Mouse (Mus musculus): ENCODE measurements around the gene Sugt1. TPM values are rescaled to one million over a fixed set of nuclear protein-coding genes. Genes with fewer than 3 reads are reported as not detected.

Sugt1 gene
- polyA plus RNA-seq, 1 experiment, result 49.9 TPM

GRCm38 (mm10) chr14:79607352-79607751, 19.9 kb downstream of the Sugt1 start:
- no peak for DNase-seq (ENCODE audit: low read depth)
- TF ChIP-seq POLR2A (IDR thresholded peaks at IDR 0.05; ENCODE audit: borderline replicate concordance, extremely low read depth, insufficient read depth, insufficient read length, poor library complexity, severe bottlenecking), result no peak
- TF ChIP-seq CTCF (IDR thresholded peaks at IDR 0.05; ENCODE audit: borderline replicate concordance, extremely low read depth, insufficient read depth, insufficient read length), result no peak

GRCm38 (mm10) chr14:79608286-79608685, 20.8 kb downstream of the Sugt1 start:
- TF ChIP-seq POLR2A (IDR thresholded peaks at IDR 0.05; ENCODE audit: borderline replicate concordance, extremely low read depth, insufficient read depth, insufficient read length, poor library complexity, severe bottlenecking) (no peak), CTCF (IDR thresholded peaks at IDR 0.05; ENCODE audit: borderline replicate concordance, extremely low read depth, insufficient read depth, insufficient read length) (no peak)
- DNase-seq (ENCODE audit: low read depth), result no peak

- peak; percentile 82 for DNase-seq (ENCODE audit: low read depth)
- TF ChIP-seq POLR2A (IDR thresholded peaks at IDR 0.05; ENCODE audit: borderline replicate concordance, extremely low read depth, insufficient read depth, insufficient read length, poor library complexity, severe bottlenecking) (no peak), CTCF (IDR thresholded peaks at IDR 0.05; ENCODE audit: borderline replicate concordance, extremely low read depth, insufficient read depth, insufficient read length) (peak; percentile 34; the same call in 1 of the 2 replicates)
These were observed 29.8 kb downstream of the Sugt1 start for GRCm38 (mm10) chr14:79617121-79617828.

GRCm38 (mm10) chr14:79619802-79620201, 32.3 kb downstream of the Sugt1 start:
- DNase-seq (ENCODE audit: low read depth), result no peak
- TF ChIP-seq CTCF (IDR thresholded peaks at IDR 0.05; ENCODE audit: borderline replicate concordance, extremely low read depth, insufficient read depth, insufficient read length), result no peak
- no peak for TF ChIP-seq POLR2A (IDR thresholded peaks at IDR 0.05; ENCODE audit: borderline replicate concordance, extremely low read depth, insufficient read depth, insufficient read length, poor library complexity, severe bottlenecking)

GRCm38 (mm10) chr14:79621143-79621542, 33.7 kb downstream of the Sugt1 start:
- TF ChIP-seq POLR2A (IDR thresholded peaks at IDR 0.05; ENCODE audit: borderline replicate concordance, extremely low read depth, insufficient read depth, insufficient read length, poor library complexity, severe bottlenecking) (no peak), CTCF (IDR thresholded peaks at IDR 0.05; ENCODE audit: borderline replicate concordance, extremely low read depth, insufficient read depth, insufficient read length) (no peak)
- DNase-seq (ENCODE audit: low read depth), result peak; percentile 31

GRCm38 (mm10) chr14:79632330-79632729, 44.8 kb downstream of the Sugt1 start:
- TF ChIP-seq POLR2A (IDR thresholded peaks at IDR 0.05; ENCODE audit: borderline replicate concordance, extremely low read depth, insufficient read depth, insufficient read length, poor library complexity, severe bottlenecking) (no peak), CTCF (IDR thresholded peaks at IDR 0.05; ENCODE audit: borderline replicate concordance, extremely low read depth, insufficient read depth, insufficient read length) (no peak)
- peak; percentile 5 for DNase-seq (ENCODE audit: low read depth)

GRCm38 (mm10) chr14:79633196-79633595, 45.7 kb downstream of the Sugt1 start:
- TF ChIP-seq CTCF (IDR thresholded peaks at IDR 0.05; ENCODE audit: borderline replicate concordance, extremely low read depth, insufficient read depth, insufficient read length), result no peak
- TF ChIP-seq POLR2A (IDR thresholded peaks at IDR 0.05; ENCODE audit: borderline replicate concordance, extremely low read depth, insufficient read depth, insufficient read length, poor library complexity, severe bottlenecking), result no peak
- DNase-seq (ENCODE audit: low read depth), result no peak

GRCm38 (mm10) chr14:79636814-79637213, 49.3 kb downstream of the Sugt1 start:
- no peak for TF ChIP-seq CTCF (IDR thresholded peaks at IDR 0.05; ENCODE audit: borderline replicate concordance, extremely low read depth, insufficient read depth, insufficient read length)
- no peak for TF ChIP-seq POLR2A (IDR thresholded peaks at IDR 0.05; ENCODE audit: borderline replicate concordance, extremely low read depth, insufficient read depth, insufficient read length, poor library complexity, severe bottlenecking)

GRCm38 (mm10) chr14:79642063-79642462, 54.6 kb downstream of the Sugt1 start:
- no peak for TF ChIP-seq CTCF (IDR thresholded peaks at IDR 0.05; ENCODE audit: borderline replicate concordance, extremely low read depth, insufficient read depth, insufficient read length)
- TF ChIP-seq POLR2A (IDR thresholded peaks at IDR 0.05; ENCODE audit: borderline replicate concordance, extremely low read depth, insufficient read depth, insufficient read length, poor library complexity, severe bottlenecking), result no peak
- no peak for DNase-seq (ENCODE audit: low read depth)

More at GRCm38 (mm10) chr14:79636814-79637213, 49.3 kb downstream of the Sugt1 start:
- DNase-seq (ENCODE audit: low read depth), result no peak

GRCm38 (mm10) chr14:79645378-79645777, 57.9 kb downstream of the Sugt1 start:
- DNase-seq (ENCODE audit: low read depth), result peak; percentile 28
- TF ChIP-seq POLR2A (IDR thresholded peaks at IDR 0.05; ENCODE audit: borderline replicate concordance, extremely low read depth, insufficient read depth, insufficient read length, poor library complexity, severe bottlenecking), result no peak
- TF ChIP-seq CTCF (IDR thresholded peaks at IDR 0.05; ENCODE audit: borderline replicate concordance, extremely low read depth, insufficient read depth, insufficient read length), result no peak

- TF ChIP-seq POLR2A (IDR thresholded peaks at IDR 0.05; ENCODE audit: borderline replicate concordance, extremely low read depth, insufficient read depth, insufficient read length, poor library complexity, severe bottlenecking) (no peak), CTCF (IDR thresholded peaks at IDR 0.05; ENCODE audit: borderline replicate concordance, extremely low read depth, insufficient read depth, insufficient read length) (no peak)
- DNase-seq (ENCODE audit: low read depth), result no peak
These were observed 62.2 kb downstream of the Sugt1 start for GRCm38 (mm10) chr14:79649680-79650079.

- TF ChIP-seq POLR2A (IDR thresholded peaks at IDR 0.05; ENCODE audit: borderline replicate concordance, extremely low read depth, insufficient read depth, insufficient read length, poor library complexity, severe bottlenecking), result no peak
- no peak for TF ChIP-seq CTCF (IDR thresholded peaks at IDR 0.05; ENCODE audit: borderline replicate concordance, extremely low read depth, insufficient read depth, insufficient read length)
- DNase-seq (ENCODE audit: low read depth), result no peak
These were observed 65.2 kb downstream of the Sugt1 start for GRCm38 (mm10) chr14:79652654-79653053.
